Mouse (Mus musculus): Measurements from ENCODE around the gene Tmem63a.

GRCm38 (mm10) chr1:180905876-180906275, 36.3 kb upstream of the Tmem63a start:
- no peak for TF ChIP-seq GATA1 (IDR thresholded peaks at IDR 0.05; ENCODE audit: borderline replicate concordance, low read length)
- no peak for TF ChIP-seq FLI1 (IDR thresholded peaks at IDR 0.05; ENCODE audit: low read length)

Data from megakaryocyte, embryonic 14.5 days (primary cell).